Mouse (Mus musculus) adrenal gland, adult 2 months (tissue): ENCODE measurements at regions not wholly inside any gene's neighbourhood (a gene's known extent, or its start where the extent isn't known, plus 50 kb on each side); places are given as distances from the start of the nearest gene placed in this dataset.

ENCODE experiments used
- DNase-seq: peaks from one replicate; pipeline ENCODE4 v3.0.0; 2021

DNA sequence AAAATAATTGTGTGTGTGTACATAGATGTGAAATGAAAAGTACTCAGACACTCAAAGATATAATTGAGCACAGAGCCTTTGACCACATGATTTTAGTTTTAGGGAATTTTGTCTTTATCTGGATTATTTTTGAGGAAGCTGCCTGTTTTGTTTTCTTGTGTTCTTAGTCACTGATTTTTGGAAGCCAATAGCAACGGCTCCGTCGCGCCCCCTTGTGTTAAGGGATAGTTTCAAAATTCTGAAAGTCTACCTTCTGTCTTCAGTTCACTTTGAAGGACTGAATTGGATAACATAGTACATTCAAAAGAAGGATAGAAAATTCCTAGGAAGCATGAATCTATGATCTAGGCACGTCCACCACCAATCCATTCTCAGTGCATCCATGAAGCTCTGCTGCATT is 185.8 kb upstream of the Sash1 start:
- DNase-seq = peak; percentile 21

DNA sequence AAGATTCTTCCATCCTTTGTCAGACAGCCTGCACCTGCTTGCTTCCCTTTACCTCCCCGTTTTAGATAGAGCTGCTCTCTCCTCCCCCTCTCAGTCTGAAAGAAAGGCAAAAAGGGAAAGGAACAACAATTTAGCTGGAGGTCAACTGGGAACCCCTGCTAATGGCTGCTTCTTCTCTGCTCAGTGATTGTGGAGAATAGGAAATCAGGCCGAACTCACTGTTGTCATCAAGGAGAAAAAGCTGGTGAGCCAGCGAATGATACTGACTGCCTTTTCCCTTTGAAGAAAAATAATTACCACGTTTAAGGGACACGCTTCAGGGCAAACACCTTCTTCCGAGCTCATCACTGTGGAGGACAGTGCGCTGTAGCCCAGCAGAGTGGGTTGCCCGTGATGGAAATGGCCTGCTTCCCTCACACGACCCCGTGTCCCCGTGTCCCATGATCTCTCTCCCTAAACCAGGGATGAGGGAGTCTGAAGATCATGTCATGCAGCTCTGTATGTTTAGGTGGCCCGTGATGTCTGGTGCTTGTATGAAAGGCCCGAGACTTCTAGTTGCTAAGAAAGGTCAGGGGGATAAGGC is 183.8 kb upstream of the Sash1 start:
- DNase-seq = no peak

GRCm38 (mm10) chr10:9066566-9066965 is 180.7 kb upstream of the Sash1 start:
- peak; percentile 55 for DNase-seq

DNA sequence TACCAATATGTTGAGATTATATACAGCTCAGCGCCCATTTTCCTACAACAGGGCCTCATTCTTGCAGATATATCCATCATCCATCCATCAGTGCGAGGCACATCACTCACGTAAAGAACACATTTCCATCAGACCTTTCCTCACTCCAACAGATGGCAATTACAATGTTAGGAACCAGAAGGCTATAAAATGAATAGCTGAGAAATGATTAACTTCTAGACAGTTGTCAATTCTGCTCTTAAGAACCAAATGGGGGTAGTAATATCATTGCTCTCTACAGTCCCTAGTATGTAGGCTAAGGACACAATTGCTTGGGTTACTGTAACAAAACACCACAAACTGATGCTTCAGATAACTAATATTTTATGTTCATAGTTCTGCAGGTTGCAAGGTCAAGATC is 176.1 kb upstream of the Sash1 start:
- no peak for DNase-seq

GRCm38 (mm10) chr10:9055274-9055673 is 169.4 kb upstream of the Sash1 start:
- DNase-seq = peak; percentile 13

DNA sequence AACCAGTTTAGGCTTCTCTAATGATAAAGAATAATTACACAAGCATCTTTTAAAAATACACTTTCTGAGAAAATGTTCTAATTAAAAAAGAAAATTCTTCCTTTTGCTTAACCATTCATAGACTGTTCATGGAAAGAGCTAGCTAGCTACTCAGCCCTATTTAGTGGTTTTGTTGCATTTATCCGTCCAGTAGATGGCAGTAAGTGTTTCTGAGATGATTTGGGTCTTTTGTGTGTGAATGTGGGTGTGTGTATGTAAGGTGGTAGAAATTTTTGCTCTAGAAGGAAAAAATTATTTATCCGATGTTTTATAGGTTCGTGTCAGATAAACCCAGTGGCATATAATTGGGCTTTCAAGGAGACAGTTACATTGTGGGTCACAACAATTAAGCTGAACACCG is 167.5 kb upstream of the Sash1 start:
- DNase-seq = no peak

- DNase-seq = no peak
Measured at GRCm38 (mm10) chr10:9047341-9047740, 161.5 kb upstream of the Sash1 start.

DNA sequence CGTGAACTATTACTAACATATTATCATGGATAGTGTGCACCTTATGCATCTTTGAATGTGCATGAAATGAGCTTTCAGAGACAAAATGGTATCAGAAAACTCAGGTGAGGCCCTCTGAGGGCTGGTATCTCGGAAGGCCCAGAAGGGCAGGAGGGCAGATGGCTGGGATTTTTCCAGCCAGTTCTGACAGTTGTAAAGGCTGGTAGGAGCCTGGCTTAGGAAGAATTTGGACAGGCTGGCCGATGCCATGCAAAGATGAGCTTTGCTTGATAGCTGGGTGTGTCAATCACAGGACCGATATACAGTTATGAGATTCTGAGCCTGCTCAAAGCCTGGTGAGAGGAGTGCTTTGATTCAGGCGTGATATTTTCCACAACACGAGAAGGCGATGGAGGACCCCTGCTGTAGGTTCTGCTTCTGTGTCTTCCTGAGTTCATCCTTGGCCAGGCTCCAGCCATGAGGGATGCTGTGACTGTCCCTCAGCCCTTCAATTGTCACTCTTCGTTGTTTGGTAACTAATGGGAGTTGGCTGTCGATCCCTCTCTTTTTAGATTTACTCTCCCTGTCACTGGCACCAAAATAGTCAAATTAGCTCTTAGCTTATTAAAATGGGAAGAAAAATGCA is 159.0 kb upstream of the Sash1 start:
- DNase-seq = no peak

DNA sequence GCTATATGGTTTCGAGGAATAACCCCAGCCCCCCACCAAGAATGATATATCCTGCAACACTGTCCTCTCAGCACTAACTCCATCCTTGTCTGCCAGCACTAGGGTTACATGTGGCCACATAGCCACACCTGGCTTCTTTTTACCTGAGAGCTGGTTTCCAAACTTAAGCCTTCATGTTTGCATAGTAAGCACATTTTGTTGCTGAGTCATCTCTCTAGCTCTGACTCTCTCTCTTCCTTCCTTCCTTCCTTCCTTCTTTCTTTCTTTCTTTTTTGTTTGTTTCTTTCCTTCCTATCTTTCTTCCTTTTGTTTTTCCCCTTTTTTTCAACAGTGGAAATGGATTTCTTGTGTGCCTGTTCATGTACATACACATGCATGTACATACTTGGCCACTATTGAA is 157.6 kb upstream of the Sash1 start:
- no peak for DNase-seq

GRCm38 (mm10) chr10:9030486-9030885 is 144.6 kb upstream of the Sash1 start:
- no peak for DNase-seq

DNA sequence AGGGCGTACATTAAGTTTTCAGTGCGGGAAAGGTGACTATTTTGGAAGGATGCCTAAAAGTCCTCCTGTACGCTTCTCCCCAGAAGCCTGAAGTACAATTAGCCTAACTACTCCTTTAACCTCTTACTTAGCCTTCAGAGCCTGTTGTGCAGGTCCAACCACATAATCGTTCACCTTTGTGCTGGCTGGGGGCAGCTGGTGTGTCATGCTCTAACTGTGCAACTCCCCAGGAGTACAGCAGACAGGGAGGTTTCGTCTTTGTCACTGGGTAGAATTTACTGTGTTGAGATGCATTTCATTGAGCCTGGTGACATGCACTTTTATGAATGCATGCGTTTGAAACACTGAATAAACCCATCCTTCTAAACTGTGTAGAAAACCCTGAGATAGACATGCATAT is 143.6 kb upstream of the Sash1 start:
- no peak for DNase-seq

DNA sequence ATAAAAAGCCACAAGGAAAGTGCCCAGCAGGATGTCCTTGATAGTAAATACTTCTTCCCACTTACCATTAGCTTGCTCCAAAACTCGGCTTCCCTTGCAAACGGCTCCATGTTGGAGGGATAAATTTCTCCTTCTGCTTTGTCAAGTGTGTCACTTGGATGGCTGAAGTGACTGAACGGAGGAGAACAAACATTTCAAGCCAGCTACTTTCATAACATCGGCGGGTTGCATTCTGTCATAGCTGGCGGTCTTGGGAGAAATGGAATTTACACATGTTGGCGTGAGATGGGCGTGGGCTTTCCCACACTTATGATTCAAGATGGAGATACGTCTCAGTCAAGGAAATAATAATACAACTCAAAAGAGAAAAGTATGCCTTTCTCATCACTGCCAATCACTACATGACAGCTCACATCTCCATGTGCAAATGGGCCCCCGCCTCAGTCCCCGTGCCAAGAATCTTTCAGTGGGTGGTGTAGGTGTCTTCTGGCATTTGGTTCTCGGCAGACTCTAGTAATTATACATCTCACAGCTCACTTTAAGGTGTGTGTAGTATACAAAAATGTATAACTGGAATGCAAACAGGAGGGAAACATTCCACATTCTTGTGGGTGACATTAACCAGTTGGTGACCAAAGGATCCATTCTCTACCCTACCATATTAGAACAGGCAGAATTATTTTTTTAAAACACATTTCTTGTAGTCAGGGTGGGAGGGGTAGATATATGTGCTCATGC is 141.4 kb upstream of the Sash1 start:
- no peak for DNase-seq

DNA sequence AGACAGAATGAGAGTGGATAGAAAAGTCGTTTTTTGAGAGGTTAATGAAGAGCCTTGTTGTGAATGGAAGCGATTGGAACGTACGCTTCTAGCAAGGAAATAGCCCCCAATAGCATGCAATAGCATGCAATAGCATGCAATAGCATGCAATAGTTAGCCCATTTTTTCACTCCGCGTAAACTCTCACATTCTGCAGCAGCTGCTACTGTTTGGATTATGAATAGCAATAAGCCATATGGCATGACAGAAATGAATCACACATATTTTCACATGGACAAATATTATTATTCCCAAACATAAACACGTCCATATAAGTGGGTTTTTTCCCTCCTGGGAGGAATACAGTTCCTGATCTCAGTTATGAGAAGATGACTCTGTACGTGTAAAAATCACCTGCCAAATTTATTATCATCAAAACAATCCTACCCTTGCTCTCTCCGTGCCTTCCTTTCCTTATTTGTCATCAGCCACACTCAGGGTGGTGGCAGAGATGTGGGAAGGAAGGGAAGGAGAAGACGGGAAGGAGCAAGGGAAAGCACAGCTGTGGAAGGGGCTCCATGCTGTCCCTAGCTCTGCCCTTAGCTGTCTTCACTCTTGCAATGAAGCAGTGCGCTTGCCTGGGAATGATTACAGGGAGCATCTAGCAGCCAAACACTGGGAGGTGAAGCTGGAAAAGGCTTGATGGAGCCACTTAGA is 129.1 kb upstream of the Sash1 start:
- no peak for DNase-seq

GRCm38 (mm10) chr10:9013549-9013925 is 127.7 kb upstream of the Sash1 start:
- DNase-seq = no peak

DNA sequence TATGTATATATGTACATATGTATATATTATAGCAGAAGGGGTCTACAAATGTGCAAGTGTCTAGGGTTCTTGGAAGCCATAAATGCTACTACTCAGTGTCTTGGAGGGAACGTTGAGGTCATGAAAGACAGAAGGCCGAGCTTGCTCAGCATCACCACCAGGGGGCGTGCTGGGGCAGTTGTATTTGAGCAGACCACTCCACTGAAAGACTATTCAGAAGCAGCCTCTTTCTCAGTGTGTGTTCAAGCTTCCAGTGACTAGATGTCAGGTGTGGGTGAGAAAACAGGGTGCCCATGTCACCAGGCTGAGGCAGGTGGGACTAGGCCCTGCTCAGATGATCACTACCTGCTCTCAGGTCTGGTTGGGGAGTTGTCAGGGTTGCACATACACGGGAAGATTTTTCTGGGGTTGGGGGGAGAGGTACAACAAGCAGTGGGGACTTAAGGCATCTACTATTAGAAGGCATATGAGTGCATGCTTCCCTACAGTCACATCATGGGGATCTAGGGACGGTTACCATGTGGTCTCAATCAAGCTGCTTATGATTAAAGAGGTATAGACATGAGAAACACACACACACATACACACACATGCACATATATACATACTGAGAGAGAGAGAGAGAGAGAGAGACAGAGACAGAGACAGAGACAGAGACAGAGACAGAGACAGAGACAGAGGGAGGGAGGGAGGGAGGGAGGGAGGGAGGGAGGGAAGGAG is 127.1 kb upstream of the Sash1 start:
- DNase-seq = peak; percentile 67

DNA sequence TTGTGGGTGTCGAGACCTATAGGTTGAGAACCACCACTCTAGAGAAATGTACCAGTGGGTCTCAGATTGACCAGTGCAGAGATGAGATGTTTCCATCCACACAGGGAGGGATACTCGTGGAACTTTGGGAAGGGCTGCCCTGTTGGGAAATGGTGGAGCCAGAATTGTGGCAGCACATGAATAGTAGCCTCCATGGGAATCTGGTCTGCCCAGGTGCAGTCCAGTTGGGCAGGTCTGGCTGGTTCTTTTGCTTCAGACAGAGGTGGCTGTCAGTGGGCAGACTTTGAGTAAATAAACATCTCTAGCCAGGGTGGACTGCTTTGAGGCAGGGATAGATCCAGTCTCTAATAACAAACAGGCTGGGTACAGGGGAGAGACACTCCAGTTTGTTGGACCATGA is 126.0 kb upstream of the Sash1 start:
- DNase-seq = no peak

GRCm38 (mm10) chr10:9010191-9010590 is 124.3 kb upstream of the Sash1 start:
- no peak for DNase-seq

DNA sequence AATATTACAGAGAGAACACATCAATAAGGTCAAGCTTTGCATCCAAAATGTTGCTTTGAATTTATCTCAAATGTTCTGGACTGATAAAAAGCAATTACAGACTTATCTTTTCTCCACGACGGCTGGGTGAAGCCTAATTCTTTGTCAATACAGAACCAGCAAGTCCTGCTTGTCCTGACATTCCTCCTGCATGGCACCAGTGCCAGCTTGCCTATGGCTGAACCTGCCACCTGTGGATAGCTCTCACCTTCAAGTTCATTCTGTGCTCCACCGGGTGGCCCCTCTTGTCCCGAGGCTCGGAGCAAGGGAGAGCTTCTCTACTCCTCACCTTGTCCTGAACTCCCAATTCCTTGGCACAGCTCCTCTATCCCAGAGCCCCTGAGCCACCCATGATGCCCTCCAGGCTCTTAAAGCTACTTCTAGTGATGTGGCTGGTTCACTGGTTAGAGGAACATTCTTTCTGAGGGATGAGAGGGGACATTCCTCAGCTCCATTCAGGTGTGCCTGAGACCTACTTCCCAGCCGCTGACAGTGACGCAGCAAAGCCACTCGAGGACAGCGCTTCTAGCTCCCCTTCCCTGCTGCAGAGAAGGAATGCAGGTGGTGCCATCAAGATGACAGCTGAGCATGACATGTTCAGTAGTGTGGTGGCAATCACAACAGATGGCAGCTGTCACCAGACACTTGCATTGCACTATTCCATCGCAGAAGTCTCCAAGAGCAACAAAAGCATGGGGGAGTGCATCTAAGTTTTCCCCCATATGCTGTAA is 119.5 kb upstream of the Sash1 start:
- DNase-seq = no peak

DNA sequence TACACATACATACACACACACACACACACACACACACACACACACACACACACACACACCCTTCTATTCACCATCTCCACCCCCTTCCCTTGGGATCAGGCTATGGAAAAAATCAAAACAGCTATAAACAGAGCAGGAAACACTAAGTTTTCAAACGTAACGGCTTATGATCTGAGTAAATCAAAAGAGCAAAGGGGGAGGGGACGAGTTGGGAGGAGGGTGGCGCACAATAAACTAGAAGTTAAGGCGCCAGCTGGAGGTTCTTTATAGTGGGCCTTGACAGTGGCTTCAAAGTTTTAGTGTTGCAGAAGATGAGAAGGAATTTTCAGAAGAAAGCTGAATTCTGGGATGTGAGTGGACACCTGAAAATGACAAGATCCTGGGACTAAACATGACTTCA is 116.4 kb upstream of the Sash1 start:
- no peak for DNase-seq

- no peak for DNase-seq
Measured at GRCm38 (mm10) chr10:8998758-8999398, 113.0 kb upstream of the Sash1 start.

DNA sequence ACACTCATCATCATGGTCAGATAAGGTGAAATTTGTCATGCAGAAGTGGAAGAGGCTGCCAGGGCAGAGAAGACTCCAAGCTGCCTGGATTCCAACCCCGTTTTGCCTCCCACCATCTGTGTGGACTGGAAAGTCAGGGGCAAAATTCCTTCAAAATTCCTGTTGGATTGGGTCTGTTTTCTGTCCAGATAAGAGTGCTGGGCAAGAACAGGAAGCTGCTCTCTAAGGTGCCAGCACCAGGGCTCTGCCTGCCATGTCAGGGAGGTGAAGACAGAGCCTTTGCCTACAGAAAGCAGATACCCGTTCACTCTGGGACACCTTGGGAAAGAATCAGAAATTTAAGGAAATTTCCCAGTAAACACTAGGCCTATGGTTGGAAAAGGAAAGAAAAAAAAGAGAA is 112.5 kb upstream of the Sash1 start:
- DNase-seq = no peak
